Mouse (Mus musculus): ENCODE data around the gene Sh3bp4. TPM values are rescaled to one million over a fixed set of nuclear protein-coding genes. Genes with fewer than 3 reads are reported as not detected.

Sh3bp4 gene
- polyA plus RNA-seq, 1 experiment from 2014 or later, result 18.4 TPM

- H3K27me3 ChIP-seq (replicated peaks), result no peaks in the 10 kb centered on the region
- H3K9ac ChIP-seq, result no peak overlapping the region
- H3K36me3 ChIP-seq, result no peaks in the 10 kb centered on the region
- no peaks in the 10 kb centered on the region for H3K4me1 ChIP-seq
- H3K9me3 ChIP-seq, result no peaks in the 10 kb centered on the region
- H3K4me2 ChIP-seq, result no peak overlapping the region
- H3K4me3 ChIP-seq (replicated peaks), result no peak overlapping the region
- ATAC-seq (ENCODE audit: insufficient read depth, low FRiP score, low read depth), result no peak
- 48% methylated on average over 7 of the region's 7 CpGs for WGBS
- H3K27ac ChIP-seq, result no peak overlapping the region
These were observed 104.4 kb downstream of the Sh3bp4 start for GRCm38 (mm10) chr1:89174621-89175020.

GRCm38 (mm10) chr1:89175355-89175754 is 105.1 kb downstream of the Sh3bp4 start:
- H3K27me3 ChIP-seq (replicated peaks), result no peaks in the 10 kb centered on the region
- ATAC-seq (ENCODE audit: insufficient read depth, low FRiP score, low read depth), result no peak

GRCm38 (mm10) chr1:89183261-89183831 is 113.1 kb downstream of the Sh3bp4 start:
- Histone ChIP-seq H3K4me2 (peak overlapping the region; percentile 38; the same call in 1 of the 2 replicates), H3K27ac (peak overlapping the region; percentile 45), H3K4me3 (replicated peaks) (no peak overlapping the region), H3K27me3 (replicated peaks) (no peaks in the 10 kb centered on the region), H3K36me3 (no peaks in the 10 kb centered on the region), H3K4me1 (no peaks in the 10 kb centered on the region), H3K9me3 (no peaks in the 10 kb centered on the region), H3K9ac (no peak overlapping the region)
- peak; percentile 78 for ATAC-seq (ENCODE audit: insufficient read depth, low FRiP score, low read depth)
- WGBS, result 5% methylated on average over 9 of the region's 9 CpGs

More at GRCm38 (mm10) chr1:89175355-89175754, 105.1 kb downstream of the Sh3bp4 start:
- H3K4me3 ChIP-seq (replicated peaks), result no peak overlapping the region
- H3K27ac ChIP-seq, result no peak overlapping the region
- no peaks in the 10 kb centered on the region for H3K9me3 ChIP-seq
- 61% methylated on average over 2 of the region's 2 CpGs for WGBS
- H3K36me3 ChIP-seq, result no peaks in the 10 kb centered on the region
- no peak overlapping the region for H3K4me2 ChIP-seq
- no peaks in the 10 kb centered on the region for H3K4me1 ChIP-seq
- H3K9ac ChIP-seq, result no peak overlapping the region

GRCm38 (mm10) chr1:89184111-89184785 is 114.0 kb downstream of the Sh3bp4 start:
- Histone ChIP-seq H3K36me3 (no peaks in the 10 kb centered on the region), H3K4me1 (no peaks in the 10 kb centered on the region), H3K9me3 (no peaks in the 10 kb centered on the region), H3K4me3 (replicated peaks) (no peak overlapping the region), H3K9ac (no peak overlapping the region), H3K27me3 (replicated peaks) (no peaks in the 10 kb centered on the region), H3K27ac (peak overlapping the region; percentile 22; the same call in 1 of the 2 replicates), H3K4me2 (no peak overlapping the region)
- no peak for ATAC-seq (ENCODE audit: insufficient read depth, low FRiP score, low read depth)
- WGBS, result 81% methylated on average over 6 of the region's 6 CpGs

GRCm38 (mm10) chr1:89184839-89185238 is 114.6 kb downstream of the Sh3bp4 start:
- H3K9me3 ChIP-seq, result no peaks in the 10 kb centered on the region
- H3K27me3 ChIP-seq (replicated peaks), result no peaks in the 10 kb centered on the region
- ATAC-seq (ENCODE audit: insufficient read depth, low FRiP score, low read depth), result no peak
- H3K4me3 ChIP-seq (replicated peaks), result no peak overlapping the region
- H3K36me3 ChIP-seq, result no peaks in the 10 kb centered on the region
- H3K4me2 ChIP-seq, result no peak overlapping the region
- H3K27ac ChIP-seq, result no peak overlapping the region
- H3K4me1 ChIP-seq, result no peaks in the 10 kb centered on the region
- no peak overlapping the region for H3K9ac ChIP-seq

GRCm38 (mm10) chr1:89187441-89187840 is 117.2 kb downstream of the Sh3bp4 start:
- H3K36me3 ChIP-seq, result no peaks in the 10 kb centered on the region
- no peaks in the 10 kb centered on the region for H3K9me3 ChIP-seq
- H3K4me3 ChIP-seq (replicated peaks), result no peak overlapping the region
- no peak overlapping the region for H3K9ac ChIP-seq
- H3K4me1 ChIP-seq, result peaks cover 10% of the 10 kb centered on the region; the same call in 1 of the 2 replicates
- ATAC-seq (ENCODE audit: insufficient read depth, low FRiP score, low read depth), result no peak
- WGBS, result 89% methylated on average over 7 of the region's 7 CpGs
- no peak overlapping the region for H3K4me2 ChIP-seq
- H3K27me3 ChIP-seq (replicated peaks), result no peaks in the 10 kb centered on the region
- H3K27ac ChIP-seq, result no peak overlapping the region

- H3K9me3 ChIP-seq, result no peaks in the 10 kb centered on the region
- ATAC-seq (ENCODE audit: insufficient read depth, low FRiP score, low read depth), result no peak
- H3K27ac ChIP-seq, result no peak overlapping the region
- H3K4me2 ChIP-seq, result no peak overlapping the region
- H3K4me3 ChIP-seq (replicated peaks), result no peak overlapping the region
- no peaks in the 10 kb centered on the region for H3K27me3 ChIP-seq (replicated peaks)
- H3K4me1 ChIP-seq, result peaks cover 10% of the 10 kb centered on the region; the same call in 1 of the 2 replicates
- H3K9ac ChIP-seq, result no peak overlapping the region
- H3K36me3 ChIP-seq, result no peaks in the 10 kb centered on the region
- 55% methylated on average over 4 of the region's 4 CpGs for WGBS
These were observed 117.9 kb downstream of the Sh3bp4 start for GRCm38 (mm10) chr1:89188091-89188490.

GRCm38 (mm10) chr1:89189204-89189603 is 119.0 kb downstream of the Sh3bp4 start:
- H3K27me3 ChIP-seq (replicated peaks), result no peaks in the 10 kb centered on the region
- ATAC-seq (ENCODE audit: insufficient read depth, low FRiP score, low read depth), result no peak
- no peak overlapping the region for H3K4me2 ChIP-seq
- H3K9ac ChIP-seq, result no peak overlapping the region
- H3K9me3 ChIP-seq, result no peaks in the 10 kb centered on the region
- 77% methylated on average over 5 of the region's 5 CpGs for WGBS
- no peak overlapping the region for H3K4me3 ChIP-seq (replicated peaks)
- peaks cover 10% of the 10 kb centered on the region; the same call in 1 of the 2 replicates for H3K4me1 ChIP-seq
- no peaks in the 10 kb centered on the region for H3K36me3 ChIP-seq
- H3K27ac ChIP-seq, result no peak overlapping the region

GRCm38 (mm10) chr1:89190621-89191020 is 120.4 kb downstream of the Sh3bp4 start:
- H3K4me1 ChIP-seq, result peaks cover 10% of the 10 kb centered on the region; the same call in 1 of the 2 replicates
- no peak overlapping the region for H3K4me3 ChIP-seq (replicated peaks)
- no peak overlapping the region for H3K27ac ChIP-seq
- H3K36me3 ChIP-seq, result no peaks in the 10 kb centered on the region
- no peak for ATAC-seq (ENCODE audit: insufficient read depth, low FRiP score, low read depth)
- H3K9ac ChIP-seq, result no peak overlapping the region
- no peaks in the 10 kb centered on the region for H3K27me3 ChIP-seq (replicated peaks)
- H3K9me3 ChIP-seq, result no peaks in the 10 kb centered on the region
- no peak overlapping the region for H3K4me2 ChIP-seq
- 22% methylated on average over 7 of the region's 7 CpGs for WGBS

- H3K27me3 ChIP-seq (replicated peaks), result no peaks in the 10 kb centered on the region
- no peak overlapping the region for H3K4me3 ChIP-seq (replicated peaks)
- no peak overlapping the region for H3K9ac ChIP-seq
- peak overlapping the region; percentile 31; the same call in 1 of the 2 replicates for H3K27ac ChIP-seq
- 12% methylated on average over 11 of the region's 11 CpGs for WGBS
- peak; percentile 44; the same call in 1 of the 2 replicates for ATAC-seq (ENCODE audit: insufficient read depth, low FRiP score, low read depth)
- no peaks in the 10 kb centered on the region for H3K36me3 ChIP-seq
- H3K4me2 ChIP-seq, result 0 out of 2 replicates have a peak overlapping the region, but pooled peaks have one; percentile 5
- no peaks in the 10 kb centered on the region for H3K9me3 ChIP-seq
- peaks cover 10% of the 10 kb centered on the region; the same call in 1 of the 2 replicates for H3K4me1 ChIP-seq
These were observed 121.0 kb downstream of the Sh3bp4 start for GRCm38 (mm10) chr1:89191127-89191740.

GRCm38 (mm10) chr1:89192536-89193220 is 122.5 kb downstream of the Sh3bp4 start:
- Histone ChIP-seq H3K9ac (no peak overlapping the region), H3K4me2 (no peak overlapping the region), H3K36me3 (no peaks in the 10 kb centered on the region), H3K4me1 (peaks cover 10% of the 10 kb centered on the region; the same call in 1 of the 2 replicates), H3K4me3 (replicated peaks) (no peak overlapping the region), H3K27me3 (replicated peaks) (no peaks in the 10 kb centered on the region), H3K27ac (no peak overlapping the region), H3K9me3 (no peaks in the 10 kb centered on the region)
- no peak for ATAC-seq (ENCODE audit: insufficient read depth, low FRiP score, low read depth)
- WGBS, result 76% methylated on average over 11 of the region's 11 CpGs

Data from stomach, embryonic 15.5 days (tissue).